Mouse (Mus musculus): ENCODE measurements at regions not wholly inside any gene's neighbourhood (a gene's known extent, or its start where the extent isn't known, plus 50 kb on each side); places are given as distances from the start of the nearest gene placed in this dataset.

DNA sequence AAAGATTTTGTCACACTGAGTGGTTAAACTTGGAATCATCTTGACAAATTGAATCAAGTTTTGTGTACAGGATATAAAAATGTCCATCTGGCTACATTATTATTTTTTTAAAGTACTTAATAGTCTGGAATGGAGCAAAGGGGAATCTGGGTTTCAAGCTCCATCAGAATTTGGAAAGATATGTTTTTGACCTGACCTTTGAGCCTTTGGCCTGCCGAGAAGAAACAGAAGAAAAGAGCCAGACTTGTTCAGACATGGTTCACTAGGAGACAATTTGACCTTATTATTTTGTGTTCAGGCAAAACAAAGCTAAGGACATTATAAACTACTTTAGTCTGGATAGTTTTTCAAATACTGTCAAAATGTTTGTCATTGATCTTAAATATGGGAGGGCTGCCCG is 572.2 kb upstream of the Gm11114 start:
- intact Hi-C loops (cut with DNase I): no loop called here

DNA sequence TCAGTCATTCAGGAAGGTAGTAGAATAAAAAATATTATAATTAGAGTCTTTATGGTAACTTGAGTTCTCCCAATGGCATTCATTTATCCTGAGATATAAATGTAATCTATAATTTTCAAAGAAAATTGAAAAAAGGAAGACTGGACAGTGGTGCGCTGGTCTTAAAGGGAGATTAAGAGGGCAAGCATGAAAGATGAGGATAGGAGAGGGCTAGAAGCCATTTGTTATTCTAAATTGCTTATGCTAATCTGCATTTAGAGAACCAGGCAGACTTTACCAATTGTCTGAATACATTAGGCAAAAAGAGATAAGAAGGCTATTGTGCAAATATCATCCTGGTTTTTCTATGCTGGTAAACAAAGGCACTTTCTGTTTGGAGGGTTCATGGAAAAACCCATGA is 558.2 kb upstream of the Gm11114 start:
- 78% methylated on average over 1 of the region's 1 CpGs for WGBS
- TF ChIP-seq CTCF (IDR thresholded peaks at IDR 0.05) (no peak), EP300 (IDR thresholded peaks at IDR 0.05; ENCODE audit: insufficient read depth, low read depth, low read length) (no peak), POLR2A (IDR thresholded peaks at IDR 0.05; ENCODE audit: insufficient read depth, low read depth, low read length) (no peak)

More for the DNA sequence above, 572.2 kb upstream of the Gm11114 start:
- Histone ChIP-seq H3K36me3 (ENCODE audit: control insufficient read depth, insufficient read depth, low read length) (no peaks in the 10 kb centered on the region), H3K4me3 (no peak overlapping the region), H3K4me1 (ENCODE audit: control insufficient read depth, insufficient read depth, low read length) (no peaks in the 10 kb centered on the region), H3K27ac (no peak overlapping the region), H3K79me2 (replicated peaks; ENCODE audit: control insufficient read depth, insufficient read depth, low read length) (no peaks in the 10 kb centered on the region), H3K27me3 (ENCODE audit: control insufficient read depth, insufficient read depth, low read length) (no peaks in the 10 kb centered on the region), H3K9ac (ENCODE audit: low read depth, low read length) (no peak overlapping the region)
- WGBS: 69% methylated on average over 2 of the region's 2 CpGs
- no peak for DNase-seq
- TF ChIP-seq POLR2A (IDR thresholded peaks at IDR 0.05; ENCODE audit: insufficient read depth, low read depth, low read length): no peak
- TF ChIP-seq CTCF (IDR thresholded peaks at IDR 0.05): no peak
- no peak for TF ChIP-seq EP300 (IDR thresholded peaks at IDR 0.05; ENCODE audit: insufficient read depth, low read depth, low read length)

DNA sequence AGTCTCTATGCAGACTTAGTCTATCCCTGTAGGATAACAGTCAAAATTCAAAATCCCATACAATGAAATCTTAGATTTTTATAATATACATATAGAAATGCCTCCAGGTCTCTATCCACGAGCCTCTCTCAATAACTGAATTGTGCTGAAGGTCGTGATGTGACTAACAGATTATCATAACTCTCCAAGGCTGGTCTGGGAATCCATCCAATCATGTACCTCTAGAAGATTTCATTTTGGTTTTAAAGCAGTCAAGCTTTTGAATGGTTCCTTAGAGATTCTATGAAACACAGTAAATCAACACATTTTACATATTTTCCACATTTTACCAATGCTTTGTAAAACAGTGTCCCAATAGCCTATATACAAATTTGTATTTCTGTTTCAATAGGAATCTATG is 557.7 kb upstream of the Gm11114 start:
- Histone ChIP-seq H3K79me2 (replicated peaks; ENCODE audit: control insufficient read depth, insufficient read depth, low read length) (no peaks in the 10 kb centered on the region), H3K4me1 (ENCODE audit: control insufficient read depth, insufficient read depth, low read length) (no peaks in the 10 kb centered on the region), H3K27ac (no peak overlapping the region), H3K27me3 (ENCODE audit: control insufficient read depth, insufficient read depth, low read length) (no peaks in the 10 kb centered on the region), H3K9ac (ENCODE audit: low read depth, low read length) (no peak overlapping the region), H3K4me3 (no peak overlapping the region), H3K36me3 (ENCODE audit: control insufficient read depth, insufficient read depth, low read length) (no peaks in the 10 kb centered on the region)
- no peak for DNase-seq
- TF ChIP-seq EP300 (IDR thresholded peaks at IDR 0.05; ENCODE audit: insufficient read depth, low read depth, low read length) (no peak), POLR2A (IDR thresholded peaks at IDR 0.05; ENCODE audit: insufficient read depth, low read depth, low read length) (no peak), CTCF (IDR thresholded peaks at IDR 0.05) (no peak)
- WGBS: 49% methylated on average over 2 of the region's 2 CpGs
- intact Hi-C loops (cut with DNase I): no loop called here

More for the DNA sequence above, 558.2 kb upstream of the Gm11114 start:
- DNase-seq: no peak
- Histone ChIP-seq H3K27ac (no peak overlapping the region), H3K79me2 (replicated peaks; ENCODE audit: control insufficient read depth, insufficient read depth, low read length) (no peaks in the 10 kb centered on the region), H3K9ac (ENCODE audit: low read depth, low read length) (no peak overlapping the region), H3K4me3 (no peak overlapping the region), H3K27me3 (ENCODE audit: control insufficient read depth, insufficient read depth, low read length) (no peaks in the 10 kb centered on the region), H3K4me1 (ENCODE audit: control insufficient read depth, insufficient read depth, low read length) (no peaks in the 10 kb centered on the region), H3K36me3 (ENCODE audit: control insufficient read depth, insufficient read depth, low read length) (no peaks in the 10 kb centered on the region)
- intact Hi-C loops (cut with DNase I): no loop called here

DNA sequence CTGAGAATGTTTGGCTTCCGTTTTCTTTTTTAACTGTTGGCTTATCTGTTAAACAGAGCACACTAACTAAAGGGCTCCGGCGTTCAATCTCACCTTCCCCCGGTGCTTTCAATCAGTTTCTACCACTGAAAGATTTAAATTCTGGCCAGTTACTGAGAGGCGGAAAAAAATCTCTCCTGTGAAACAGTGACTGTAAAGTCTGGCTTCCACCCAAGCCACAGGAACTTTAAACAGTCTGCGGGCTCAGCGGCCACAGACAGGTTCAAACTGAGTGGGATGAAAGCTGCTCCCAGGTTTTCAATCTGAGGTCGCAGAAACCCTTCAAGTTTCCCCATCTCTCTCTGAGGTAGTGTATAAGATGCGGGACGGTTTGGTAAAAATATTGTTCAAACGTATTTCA is 538.2 kb upstream of the Gm11114 start:
- DNase-seq: no peak
- no peaks in the 10 kb centered on the region for H3K79me2 ChIP-seq (replicated peaks; ENCODE audit: control insufficient read depth, insufficient read depth, low read length)
- intact Hi-C loops (cut with DNase I): no loop called here
- no peak overlapping the region for H3K27ac ChIP-seq
- no peaks in the 10 kb centered on the region for H3K4me1 ChIP-seq (ENCODE audit: control insufficient read depth, insufficient read depth, low read length)
- WGBS: 37% methylated on average over 11 of the region's 11 CpGs
- no peak overlapping the region for H3K9ac ChIP-seq (ENCODE audit: low read depth, low read length)
- no peaks in the 10 kb centered on the region; the same call in 1 of the 2 replicates for H3K27me3 ChIP-seq (ENCODE audit: control insufficient read depth, insufficient read depth, low read length)
- no peak for TF ChIP-seq POLR2A (IDR thresholded peaks at IDR 0.05; ENCODE audit: insufficient read depth, low read depth, low read length)
- no peak for TF ChIP-seq EP300 (IDR thresholded peaks at IDR 0.05; ENCODE audit: insufficient read depth, low read depth, low read length)
- no peak for TF ChIP-seq CTCF (IDR thresholded peaks at IDR 0.05)
- no peak overlapping the region for H3K4me3 ChIP-seq
- no peaks in the 10 kb centered on the region for H3K36me3 ChIP-seq (ENCODE audit: control insufficient read depth, insufficient read depth, low read length)

DNA sequence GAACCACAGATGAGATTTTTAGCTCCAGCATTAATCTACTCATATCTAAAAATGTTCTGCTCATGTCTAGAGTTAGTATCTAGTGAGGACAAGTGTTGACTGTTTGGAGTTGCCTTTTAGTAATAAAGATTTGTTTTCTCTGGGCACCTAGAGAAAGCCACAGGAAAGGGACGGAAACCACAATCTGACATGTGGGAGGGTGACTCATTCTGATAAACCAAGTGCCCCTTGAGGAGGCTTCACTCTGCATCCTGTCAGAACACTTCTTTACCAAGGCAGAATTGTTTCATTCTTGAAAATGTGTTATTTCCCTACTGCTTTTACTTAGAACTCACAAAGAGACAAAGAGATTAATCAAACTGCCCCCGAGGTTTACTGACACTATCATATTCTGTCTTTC is 537.4 kb upstream of the Gm11114 start:
- Histone ChIP-seq H3K4me1 (ENCODE audit: control insufficient read depth, insufficient read depth, low read length) (no peaks in the 10 kb centered on the region), H3K36me3 (ENCODE audit: control insufficient read depth, insufficient read depth, low read length) (no peaks in the 10 kb centered on the region), H3K79me2 (replicated peaks; ENCODE audit: control insufficient read depth, insufficient read depth, low read length) (no peaks in the 10 kb centered on the region), H3K4me3 (no peak overlapping the region), H3K27me3 (ENCODE audit: control insufficient read depth, insufficient read depth, low read length) (no peaks in the 10 kb centered on the region; the same call in 1 of the 2 replicates), H3K27ac (no peak overlapping the region), H3K9ac (ENCODE audit: low read depth, low read length) (no peak overlapping the region)
- no peak for TF ChIP-seq CTCF (IDR thresholded peaks at IDR 0.05)
- no peak for DNase-seq
- intact Hi-C loops (cut with DNase I): no loop called here
- 26% methylated on average over 2 of the region's 2 CpGs for WGBS

DNA sequence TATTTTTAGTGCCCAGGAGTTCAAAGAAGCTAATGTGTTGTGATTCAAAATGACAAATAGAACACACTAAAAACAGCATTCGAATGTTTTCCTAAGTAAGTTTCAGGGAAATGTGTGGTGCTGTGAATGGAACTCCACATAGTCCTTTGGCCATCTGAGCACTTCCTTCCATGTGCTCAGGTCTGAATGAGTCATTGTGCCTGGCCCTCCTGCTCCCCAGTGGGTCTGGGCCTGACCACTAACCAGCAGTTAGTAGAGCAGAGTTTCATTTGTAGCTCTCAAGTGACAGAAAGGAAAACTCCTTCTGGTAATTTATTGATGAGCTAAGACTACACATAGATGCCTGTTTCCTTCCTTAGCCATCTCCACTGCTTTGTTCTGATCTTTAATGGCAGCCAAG is 533.4 kb upstream of the Gm11114 start:
- H3K27me3 ChIP-seq (ENCODE audit: control insufficient read depth, insufficient read depth, low read length): no peaks in the 10 kb centered on the region
- 83% methylated on average over 1 of the region's 1 CpGs for WGBS
- H3K4me3 ChIP-seq: no peak overlapping the region
- intact Hi-C loops (cut with DNase I): no loop called here
- H3K9ac ChIP-seq (ENCODE audit: low read depth, low read length): no peak overlapping the region
- no peak for DNase-seq
- no peak overlapping the region for H3K27ac ChIP-seq
- no peaks in the 10 kb centered on the region for H3K79me2 ChIP-seq (replicated peaks; ENCODE audit: control insufficient read depth, insufficient read depth, low read length)
- H3K4me1 ChIP-seq (ENCODE audit: control insufficient read depth, insufficient read depth, low read length): no peaks in the 10 kb centered on the region
- TF ChIP-seq CTCF (IDR thresholded peaks at IDR 0.05): no peak
- TF ChIP-seq POLR2A (IDR thresholded peaks at IDR 0.05; ENCODE audit: insufficient read depth, low read depth, low read length): no peak
- no peak for TF ChIP-seq EP300 (IDR thresholded peaks at IDR 0.05; ENCODE audit: insufficient read depth, low read depth, low read length)
- no peaks in the 10 kb centered on the region for H3K36me3 ChIP-seq (ENCODE audit: control insufficient read depth, insufficient read depth, low read length)

All from heart, adult 2 months (tissue).